Mouse (Mus musculus) olfactory bulb, adult 2 months (tissue): ENCODE results near the gene Vill.

Source experiments
- CTCF ChIP-seq: fragments of 200-500 bp; IDR thresholded peaks from 2 replicates; pipeline ENCODE4 v1.5.1; 2012; ENCODE audit warnings: low read depth, mild to moderate bottlenecking, low read length, moderate library complexity; ENCODE audit not compliant: insufficient read depth
- POLR2A ChIP-seq: fragments of 200-500 bp; IDR thresholded peaks from 2 replicates; pipeline ENCODE4 v1.6.1; 2012; ENCODE audit warnings: mild to moderate bottlenecking, low read depth, low read length, moderate library complexity; ENCODE audit not compliant: insufficient read depth

DNA sequence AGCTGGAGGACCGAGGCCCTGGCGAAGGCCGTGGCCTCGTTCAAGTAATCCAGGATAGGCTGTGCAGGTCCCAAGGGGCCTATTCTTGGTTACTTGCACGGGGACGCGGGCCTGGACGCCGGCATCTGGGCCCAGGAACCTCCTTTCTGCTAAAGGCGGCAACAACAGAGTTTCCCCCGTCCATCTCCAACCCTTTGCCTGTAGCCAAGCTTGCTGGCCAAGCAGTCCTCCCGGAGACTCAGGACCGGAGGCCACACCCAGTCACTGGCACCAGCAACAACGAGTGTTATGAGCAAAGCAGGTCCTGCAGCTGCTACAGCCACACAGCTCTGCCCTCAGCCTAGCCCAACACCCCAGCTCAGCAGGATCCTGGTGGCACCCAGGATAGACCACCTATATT is 20.8 kb upstream of the Vill start:
- TF ChIP-seq CTCF (no peak), POLR2A (no peak)
